Mouse (Mus musculus): ENCODE results near the gene Zmynd8.

Gene Zmynd8

DNA sequence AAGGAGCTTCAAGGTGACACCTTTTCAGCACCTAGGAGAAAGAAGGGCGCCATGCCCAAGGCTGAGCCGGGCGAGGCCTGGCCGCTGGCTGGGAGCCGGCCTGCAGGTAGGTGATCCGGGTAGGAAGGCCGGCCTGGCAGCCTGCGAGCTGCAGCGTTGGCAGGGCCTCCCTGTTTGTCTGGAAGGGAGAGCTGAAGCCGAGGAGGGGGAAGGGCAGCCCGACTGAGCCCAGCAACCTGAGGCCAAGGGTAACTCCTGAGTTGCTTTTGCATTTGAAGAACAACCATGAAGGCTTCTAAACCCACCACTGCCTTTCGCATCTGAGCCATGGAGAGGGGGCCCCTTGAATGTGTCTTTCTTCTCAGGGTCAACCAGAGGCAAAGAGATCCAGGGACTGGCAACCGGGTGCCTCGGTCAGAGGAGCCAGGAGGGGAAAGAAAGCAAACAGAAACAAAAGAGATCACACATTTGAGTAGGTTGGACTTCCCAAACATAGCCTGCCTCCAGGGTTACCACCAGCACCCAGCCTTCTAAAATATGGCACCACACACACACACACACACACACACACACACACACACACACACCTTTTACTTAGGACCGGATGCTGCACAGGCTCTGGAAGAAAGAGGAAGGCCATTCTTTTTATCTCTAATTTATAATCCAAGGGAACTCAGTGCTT lies 18.2 kb downstream of the Zmynd8 start:
- DNase-seq (ENCODE audit: low read depth, low spot score), result no peak

- DNase-seq (ENCODE audit: low read depth, low spot score), result no peak
Measured at GRCm38 (mm10) chr2:165879403-165880178, 19.2 kb downstream of the Zmynd8 start.

GRCm38 (mm10) chr2:165878907-165879361 lies 19.9 kb downstream of the Zmynd8 start:
- DNase-seq (ENCODE audit: low read depth, low spot score), result no peak

GRCm38 (mm10) chr2:165878021-165878585 lies 20.7 kb downstream of the Zmynd8 start:
- no peak for DNase-seq (ENCODE audit: low read depth, low spot score)

DNA sequence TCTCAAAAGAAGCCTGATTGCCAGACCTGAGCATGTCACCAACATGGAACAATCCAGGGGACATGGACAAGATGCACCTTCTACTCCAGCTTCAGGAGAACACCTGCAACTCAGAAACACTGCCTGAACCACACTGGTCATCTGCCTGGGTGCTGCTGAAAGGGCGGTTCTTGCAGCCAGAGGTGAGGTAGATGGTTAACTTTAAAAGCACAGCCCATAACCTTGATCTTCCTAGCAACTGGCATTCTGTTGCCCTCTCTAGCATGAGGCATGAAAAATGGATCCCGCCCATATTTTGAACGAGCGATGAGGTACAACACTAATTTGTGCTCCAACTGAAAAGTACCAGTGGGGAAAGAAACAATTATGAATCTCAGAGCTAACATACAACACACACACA lies 21.6 kb downstream of the Zmynd8 start:
- DNase-seq (ENCODE audit: low read depth, low spot score), result no peak

DNA sequence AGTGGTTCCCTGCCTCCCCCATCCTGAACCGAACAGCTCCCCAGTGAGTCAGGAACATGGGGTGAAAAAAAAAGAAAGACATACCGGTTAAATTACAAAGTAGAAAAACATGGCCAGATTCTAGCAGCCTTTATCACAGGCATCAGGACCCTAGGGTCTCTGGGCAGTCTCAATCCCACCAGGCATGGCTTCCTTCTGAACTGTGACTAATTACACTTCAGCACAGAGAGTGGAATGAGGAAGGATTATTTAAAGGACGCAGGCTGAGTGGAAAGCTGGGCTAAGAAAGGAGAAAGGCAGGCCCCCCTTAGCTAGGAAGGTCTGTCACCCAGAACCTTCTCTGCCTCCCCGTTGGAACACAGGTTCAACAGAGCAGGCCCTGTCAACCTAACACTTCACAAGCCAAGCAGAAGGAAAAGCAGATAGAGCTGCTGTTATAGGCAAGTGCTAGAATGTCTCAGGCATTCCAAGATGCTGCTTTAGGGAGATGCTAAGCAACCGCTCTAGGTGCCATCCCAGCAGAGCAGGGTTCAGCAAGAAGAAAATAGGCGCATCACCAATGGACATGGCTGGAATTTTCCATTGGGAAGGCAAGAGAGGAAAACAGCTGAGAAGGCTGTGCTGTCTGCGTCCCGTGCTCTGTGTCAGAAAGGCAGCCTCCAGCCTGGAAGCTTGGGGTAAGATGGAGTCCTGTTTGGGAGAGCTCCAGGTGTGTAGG lies 22.5 kb downstream of the Zmynd8 start:
- DNase-seq (ENCODE audit: low read depth, low spot score), result no peak

- no peak for DNase-seq (ENCODE audit: low read depth, low spot score)
Measured at GRCm38 (mm10) chr2:165875406-165875955, 23.3 kb downstream of the Zmynd8 start.

GRCm38 (mm10) chr2:165874461-165875339 lies 24.1 kb downstream of the Zmynd8 start:
- no peak for DNase-seq (ENCODE audit: low read depth, low spot score)

DNA sequence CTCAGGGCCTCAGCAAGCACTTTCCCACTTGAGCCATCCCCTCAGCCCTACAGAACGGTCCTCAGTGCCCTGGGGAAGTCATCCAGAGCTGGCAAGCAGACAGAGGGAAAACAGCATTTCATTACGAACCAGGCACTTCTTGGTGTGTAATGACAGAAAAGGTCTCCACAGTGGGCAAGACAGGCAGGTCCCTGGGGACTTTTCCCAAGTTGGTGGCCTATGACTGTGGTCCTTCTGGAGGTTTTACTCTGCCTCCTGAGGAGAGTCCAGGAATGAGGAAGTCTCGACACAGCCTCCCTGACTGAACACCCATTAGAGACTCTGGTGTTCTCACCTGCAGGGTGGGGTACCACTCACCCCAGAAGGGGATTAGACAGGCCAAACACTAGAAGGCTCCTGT lies 25.0 kb downstream of the Zmynd8 start:
- no peak for DNase-seq (ENCODE audit: low read depth, low spot score)

- DNase-seq (ENCODE audit: low read depth, low spot score), result no peak
Measured at GRCm38 (mm10) chr2:165873196-165873595, 25.6 kb downstream of the Zmynd8 start.

DNA sequence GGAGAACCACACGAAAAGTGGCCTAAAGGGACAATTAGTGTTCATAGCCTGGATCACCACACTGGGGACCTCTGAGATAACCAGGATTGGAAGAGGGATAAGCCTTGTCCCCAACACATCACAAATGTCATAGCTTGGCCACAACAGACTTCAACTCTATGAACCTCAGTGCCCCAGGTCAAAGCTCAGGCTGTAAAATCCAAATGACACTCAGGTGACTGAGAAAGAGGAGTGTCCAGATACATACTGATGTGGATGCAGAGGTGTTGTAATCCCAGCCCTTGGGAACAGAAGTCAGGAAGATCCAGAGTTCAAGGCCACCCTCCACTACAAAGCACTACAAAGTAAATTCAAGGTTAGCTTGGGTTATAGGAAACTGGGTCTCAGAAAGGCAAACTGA lies 29.6 kb downstream of the Zmynd8 start:
- DNase-seq (ENCODE audit: low read depth, low spot score), result no peak

DNA sequence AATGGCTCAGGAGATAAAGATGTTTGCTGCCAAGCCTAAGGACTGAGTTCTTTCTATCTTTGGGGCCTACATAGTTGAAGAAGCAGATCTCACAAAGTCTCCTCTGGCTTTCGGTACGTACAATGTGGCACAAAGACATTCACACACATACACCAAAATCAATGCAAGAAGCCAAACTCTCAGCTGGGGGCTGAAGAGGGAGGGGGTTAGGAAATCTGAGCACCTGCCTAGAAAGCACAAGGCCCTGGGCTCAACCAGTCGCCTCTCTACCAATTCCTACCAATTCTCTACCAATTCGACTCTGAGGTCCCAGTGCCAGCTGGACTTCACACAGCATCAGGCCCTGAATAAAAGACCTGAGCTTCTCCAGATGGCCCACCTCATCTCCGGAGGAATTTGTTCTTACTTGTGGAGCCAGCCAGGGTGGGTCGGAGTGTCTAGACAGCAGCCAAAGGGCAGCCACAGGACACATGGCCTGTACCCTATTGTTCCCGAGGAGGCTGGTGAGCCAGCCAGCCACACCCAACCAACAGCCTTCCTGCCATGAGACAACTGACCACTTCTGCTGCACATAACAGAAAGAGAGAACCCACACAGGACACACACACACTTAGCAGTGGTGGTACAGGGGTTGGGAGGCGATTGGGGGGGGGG lies 30.2 kb downstream of the Zmynd8 start:
- DNase-seq (ENCODE audit: low read depth, low spot score), result no peak

DNA sequence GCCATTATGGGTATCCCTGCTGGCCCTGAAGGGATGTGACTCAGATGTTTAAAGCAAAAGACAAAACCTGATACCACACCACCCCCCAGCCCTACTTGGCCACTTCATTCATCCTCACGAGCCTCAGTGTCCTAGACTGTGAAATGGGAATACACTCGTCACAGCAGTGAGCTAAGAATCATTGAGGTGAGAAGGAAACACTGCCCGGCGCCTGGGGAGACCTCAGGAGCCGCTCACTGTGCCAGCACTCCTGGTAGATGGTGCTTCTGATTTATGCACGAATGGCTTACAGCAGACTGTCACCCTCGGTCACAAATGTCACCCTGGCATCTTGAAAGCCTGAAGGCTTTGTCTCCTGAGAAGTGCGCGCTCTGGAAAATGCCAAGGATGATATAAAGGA lies 31.3 kb downstream of the Zmynd8 start:
- no peak for DNase-seq (ENCODE audit: low read depth, low spot score)

- DNase-seq (ENCODE audit: low read depth, low spot score), result no peak
Measured at GRCm38 (mm10) chr2:165866951-165867387, 31.8 kb downstream of the Zmynd8 start.

DNA sequence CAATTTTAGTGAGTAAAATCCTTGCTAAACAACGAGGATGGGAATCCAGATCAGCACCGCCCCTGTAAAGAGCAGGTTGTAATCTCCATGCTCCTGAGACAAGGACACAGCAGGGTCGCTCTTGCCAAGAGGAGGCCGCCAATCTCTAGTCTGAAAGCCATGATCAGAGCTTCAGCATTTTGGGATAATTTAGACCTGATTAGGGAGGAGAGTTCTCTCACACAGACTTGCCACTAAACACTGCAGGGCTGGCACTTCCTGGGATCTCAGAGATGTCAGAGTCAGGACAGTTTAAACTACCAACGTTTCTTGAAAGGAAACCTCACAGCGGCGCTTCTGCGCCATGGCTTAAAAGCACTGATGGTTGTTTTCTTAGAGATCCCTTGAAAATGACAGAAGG lies 32.4 kb downstream of the Zmynd8 start:
- no peak for DNase-seq (ENCODE audit: low read depth, low spot score)

DNA sequence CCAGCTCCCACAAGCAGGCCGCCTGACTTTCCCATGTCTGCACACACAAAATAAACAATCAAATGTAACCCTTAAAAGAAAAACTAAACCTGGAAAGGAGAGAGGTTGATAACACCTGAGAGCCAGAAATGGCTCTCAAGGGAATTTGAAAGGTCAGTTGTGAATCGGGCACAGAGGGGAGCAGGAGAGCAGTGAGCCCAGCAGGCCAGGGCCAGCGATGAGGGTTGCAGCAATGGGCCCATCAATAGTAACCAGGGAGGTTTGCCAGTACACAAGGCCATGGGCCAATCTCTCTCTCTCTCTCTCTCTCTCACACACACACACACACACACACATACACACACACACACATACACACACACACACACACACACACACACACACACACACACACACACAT lies 34.0 kb downstream of the Zmynd8 start:
- no peak for DNase-seq (ENCODE audit: low read depth, low spot score)

GRCm38 (mm10) chr2:165861683-165862594 lies 36.9 kb downstream of the Zmynd8 start:
- DNase-seq (ENCODE audit: low read depth, low spot score), result no peak

- DNase-seq (ENCODE audit: low read depth, low spot score), result no peak
Measured at GRCm38 (mm10) chr2:165860962-165861682, 37.7 kb downstream of the Zmynd8 start.

DNA sequence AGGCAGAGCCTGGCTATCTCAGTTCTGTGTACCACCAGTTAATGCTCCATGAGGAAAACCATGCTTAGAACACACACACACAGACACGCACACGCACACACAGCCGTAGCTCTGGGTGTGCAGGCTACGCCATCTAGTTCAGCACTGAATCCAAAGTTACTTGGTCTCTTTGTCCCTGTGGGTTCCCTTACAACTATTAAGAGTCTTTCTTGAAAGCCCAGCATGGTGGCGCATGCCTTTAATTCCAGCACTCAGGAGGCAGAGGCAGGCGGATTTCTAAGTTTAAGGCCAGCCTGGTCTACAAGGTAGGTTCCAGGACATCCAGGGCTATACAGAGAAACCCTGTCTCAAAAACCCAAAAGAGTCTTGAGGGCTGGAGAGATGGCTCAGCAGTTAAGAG lies 38.4 kb downstream of the Zmynd8 start:
- no peak for DNase-seq (ENCODE audit: low read depth, low spot score)
